Mouse (Mus musculus): Measurements from ENCODE around the gene Wfdc3. TPM values are rescaled to one million over a fixed set of nuclear protein-coding genes. Genes with fewer than 3 reads are reported as not detected.

Wfdc3 gene
- 1.1 and 1.2 TPM in 2 replicates for polyA plus RNA-seq (2015; fragmentation: Nextera tagmentation; extraction: Ambion mirVana)

GRCm38 (mm10) chr2:164745843-164746479, at the start of gene Wfdc3, which contains the start of gene Dnttip1:
Gene Wfdc3 (minus strand): TSS chr2:164745931.
Gene Dnttip1 (plus strand): TSS chr2:164745983.
- Histone ChIP-seq H3K9me3 (ENCODE audit: low read length) (no peaks in the 10 kb centered on the region), H3K27ac (ENCODE audit: low read length) (peak within 1 kb of the TSS; percentile 74), H3K4me1 (ENCODE audit: insufficient read depth, low read length) (peaks cover 15% of the 10 kb centered on the region), H3K36me3 (ENCODE audit: insufficient read depth, low read length) (peaks cover 22% of the 10 kb centered on the region; the same call in 1 of the 2 replicates), H3K4me3 (ENCODE audit: low read length) (peak within 1 kb of the TSS; percentile 91), H3K27me3 (ENCODE audit: insufficient read depth, low read length) (no peaks in the 10 kb centered on the region), H3K4me2 (replicated peaks; ENCODE audit: low read depth, low read length) (peak within 1 kb of the TSS; percentile 91), H3K9ac (replicated peaks; ENCODE audit: low read length) (peak within 1 kb of the TSS; percentile 96)
- under 1% methylated on average over 70 of the region's 70 CpGs for WGBS
- ATAC-seq (ENCODE audit: low FRiP score, low TSS enrichment) = peak; percentile 88

GRCm38 (mm10) chr2:164794293-164794692, 48.6 kb upstream of the Wfdc3 start:
- H3K4me1 ChIP-seq (ENCODE audit: insufficient read depth, low read length) = no peaks in the 10 kb centered on the region
- H3K27ac ChIP-seq (ENCODE audit: low read length) = no peak overlapping the region
- peak; percentile 50 for ATAC-seq (ENCODE audit: low FRiP score, low TSS enrichment)
- no peaks in the 10 kb centered on the region for H3K27me3 ChIP-seq (ENCODE audit: insufficient read depth, low read length)
- no peak overlapping the region for H3K9ac ChIP-seq (replicated peaks; ENCODE audit: low read length)
- no peak overlapping the region for H3K4me2 ChIP-seq (replicated peaks; ENCODE audit: low read depth, low read length)
- no peak overlapping the region for H3K4me3 ChIP-seq (ENCODE audit: low read length)
- peaks cover 54% of the 10 kb centered on the region for H3K36me3 ChIP-seq (ENCODE audit: insufficient read depth, low read length)
- WGBS = 33% methylated on average over 5 of the region's 5 CpGs
- H3K9me3 ChIP-seq (ENCODE audit: low read length) = no peaks in the 10 kb centered on the region

GRCm38 (mm10) chr2:164793772-164794171, 48.0 kb upstream of the Wfdc3 start:
- 94% methylated on average over 2 of the region's 2 CpGs for WGBS
- Histone ChIP-seq H3K9ac (replicated peaks; ENCODE audit: low read length) (no peak overlapping the region), H3K4me3 (ENCODE audit: low read length) (no peak overlapping the region), H3K27me3 (ENCODE audit: insufficient read depth, low read length) (no peaks in the 10 kb centered on the region), H3K4me1 (ENCODE audit: insufficient read depth, low read length) (no peaks in the 10 kb centered on the region), H3K27ac (ENCODE audit: low read length) (no peak overlapping the region), H3K4me2 (replicated peaks; ENCODE audit: low read depth, low read length) (no peak overlapping the region), H3K36me3 (ENCODE audit: insufficient read depth, low read length) (peaks cover 52% of the 10 kb centered on the region), H3K9me3 (ENCODE audit: low read length) (no peaks in the 10 kb centered on the region)
- ATAC-seq (ENCODE audit: low FRiP score, low TSS enrichment) = no peak

- H3K4me1 ChIP-seq (ENCODE audit: insufficient read depth, low read length) = no peaks in the 10 kb centered on the region
- H3K27ac ChIP-seq (ENCODE audit: low read length) = no peak overlapping the region
- peaks cover 48% of the 10 kb centered on the region for H3K36me3 ChIP-seq (ENCODE audit: insufficient read depth, low read length)
- no peak overlapping the region for H3K9ac ChIP-seq (replicated peaks; ENCODE audit: low read length)
- no peaks in the 10 kb centered on the region for H3K9me3 ChIP-seq (ENCODE audit: low read length)
- WGBS = 86% methylated on average over 3 of the region's 3 CpGs
- no peaks in the 10 kb centered on the region for H3K27me3 ChIP-seq (ENCODE audit: insufficient read depth, low read length)
- ATAC-seq (ENCODE audit: low FRiP score, low TSS enrichment) = peak; percentile 52; the same call in 1 of the 2 replicates
- no peak overlapping the region for H3K4me2 ChIP-seq (replicated peaks; ENCODE audit: low read depth, low read length)
- H3K4me3 ChIP-seq (ENCODE audit: low read length) = no peak overlapping the region
These were observed 47.5 kb upstream of the Wfdc3 start for GRCm38 (mm10) chr2:164793236-164793635.

- Histone ChIP-seq H3K9me3 (ENCODE audit: low read length) (no peaks in the 10 kb centered on the region), H3K9ac (replicated peaks; ENCODE audit: low read length) (no peak overlapping the region), H3K4me2 (replicated peaks; ENCODE audit: low read depth, low read length) (no peak overlapping the region), H3K4me3 (ENCODE audit: low read length) (no peak overlapping the region), H3K4me1 (ENCODE audit: insufficient read depth, low read length) (peaks cover 3% of the 10 kb centered on the region), H3K27ac (ENCODE audit: low read length) (no peak overlapping the region), H3K27me3 (ENCODE audit: insufficient read depth, low read length) (no peaks in the 10 kb centered on the region), H3K36me3 (ENCODE audit: insufficient read depth, low read length) (peaks cover 43% of the 10 kb centered on the region)
- WGBS = 89% methylated on average over 12 of the region's 12 CpGs
- no peak for ATAC-seq (ENCODE audit: low FRiP score, low TSS enrichment)
These were observed 46.9 kb upstream of the Wfdc3 start for GRCm38 (mm10) chr2:164792400-164793190.

- no peak overlapping the region for H3K4me2 ChIP-seq (replicated peaks; ENCODE audit: low read depth, low read length)
- WGBS = 90% methylated on average over 18 of the region's 18 CpGs
- peaks cover 38% of the 10 kb centered on the region for H3K36me3 ChIP-seq (ENCODE audit: insufficient read depth, low read length)
- no peaks in the 10 kb centered on the region for H3K27me3 ChIP-seq (ENCODE audit: insufficient read depth, low read length)
- no peak overlapping the region for H3K27ac ChIP-seq (ENCODE audit: low read length)
- ATAC-seq (ENCODE audit: low FRiP score, low TSS enrichment) = no peak
- H3K9me3 ChIP-seq (ENCODE audit: low read length) = no peaks in the 10 kb centered on the region
- H3K4me1 ChIP-seq (ENCODE audit: insufficient read depth, low read length) = peaks cover 10% of the 10 kb centered on the region
- H3K4me3 ChIP-seq (ENCODE audit: low read length) = no peak overlapping the region
- no peak overlapping the region for H3K9ac ChIP-seq (replicated peaks; ENCODE audit: low read length)
These were observed 46.1 kb upstream of the Wfdc3 start for GRCm38 (mm10) chr2:164791841-164792261.

- Histone ChIP-seq H3K36me3 (ENCODE audit: insufficient read depth, low read length) (peaks cover 36% of the 10 kb centered on the region), H3K4me1 (ENCODE audit: insufficient read depth, low read length) (peaks cover 15% of the 10 kb centered on the region), H3K4me3 (ENCODE audit: low read length) (no peak overlapping the region), H3K27me3 (ENCODE audit: insufficient read depth, low read length) (no peaks in the 10 kb centered on the region), H3K9ac (replicated peaks; ENCODE audit: low read length) (no peak overlapping the region), H3K4me2 (replicated peaks; ENCODE audit: low read depth, low read length) (no peak overlapping the region), H3K27ac (ENCODE audit: low read length) (no peak overlapping the region), H3K9me3 (ENCODE audit: low read length) (no peaks in the 10 kb centered on the region)
- ATAC-seq (ENCODE audit: low FRiP score, low TSS enrichment) = no peak
- WGBS = 79% methylated on average over 4 of the region's 4 CpGs
These were observed 44.7 kb upstream of the Wfdc3 start for GRCm38 (mm10) chr2:164790451-164790850.

- ATAC-seq (ENCODE audit: low FRiP score, low TSS enrichment) = no peak
- Histone ChIP-seq H3K9me3 (ENCODE audit: low read length) (no peaks in the 10 kb centered on the region), H3K4me2 (replicated peaks; ENCODE audit: low read depth, low read length) (no peak overlapping the region), H3K9ac (replicated peaks; ENCODE audit: low read length) (no peak overlapping the region), H3K4me1 (ENCODE audit: insufficient read depth, low read length) (peaks cover 25% of the 10 kb centered on the region), H3K27me3 (ENCODE audit: insufficient read depth, low read length) (no peaks in the 10 kb centered on the region), H3K27ac (ENCODE audit: low read length) (no peak overlapping the region), H3K4me3 (ENCODE audit: low read length) (no peak overlapping the region), H3K36me3 (ENCODE audit: insufficient read depth, low read length) (peaks cover 25% of the 10 kb centered on the region)
- 55% methylated on average over 4 of the region's 4 CpGs for WGBS
These were observed 42.7 kb upstream of the Wfdc3 start for GRCm38 (mm10) chr2:164788411-164788810.

- H3K4me2 ChIP-seq (replicated peaks; ENCODE audit: low read depth, low read length) = no peak overlapping the region
- no peaks in the 10 kb centered on the region for H3K27me3 ChIP-seq (ENCODE audit: insufficient read depth, low read length)
- no peak overlapping the region for H3K4me3 ChIP-seq (ENCODE audit: low read length)
- WGBS = 69% methylated on average over 10 of the region's 10 CpGs
- peaks cover 20% of the 10 kb centered on the region for H3K36me3 ChIP-seq (ENCODE audit: insufficient read depth, low read length)
- no peak for ATAC-seq (ENCODE audit: low FRiP score, low TSS enrichment)
- no peaks in the 10 kb centered on the region for H3K9me3 ChIP-seq (ENCODE audit: low read length)
- H3K9ac ChIP-seq (replicated peaks; ENCODE audit: low read length) = 0 out of 2 replicates have a peak overlapping the region, but pooled peaks have one; percentile 6
- peaks cover 25% of the 10 kb centered on the region for H3K4me1 ChIP-seq (ENCODE audit: insufficient read depth, low read length)
- H3K27ac ChIP-seq (ENCODE audit: low read length) = no peak overlapping the region
These were observed 42.0 kb upstream of the Wfdc3 start for GRCm38 (mm10) chr2:164787779-164788178.

GRCm38 (mm10) chr2:164787032-164787431, 41.3 kb upstream of the Wfdc3 start:
- WGBS = 85% methylated on average over 3 of the region's 3 CpGs
- peaks cover 25% of the 10 kb centered on the region for H3K4me1 ChIP-seq (ENCODE audit: insufficient read depth, low read length)
- H3K27ac ChIP-seq (ENCODE audit: low read length) = no peak overlapping the region
- no peaks in the 10 kb centered on the region for H3K27me3 ChIP-seq (ENCODE audit: insufficient read depth, low read length)
- H3K36me3 ChIP-seq (ENCODE audit: insufficient read depth, low read length) = peaks cover 12% of the 10 kb centered on the region; the same call in 1 of the 2 replicates
- ATAC-seq (ENCODE audit: low FRiP score, low TSS enrichment) = no peak
- peak overlapping the region; percentile 88 for H3K4me2 ChIP-seq (replicated peaks; ENCODE audit: low read depth, low read length)
- no peaks in the 10 kb centered on the region for H3K9me3 ChIP-seq (ENCODE audit: low read length)
- peak overlapping the region; percentile 85 for H3K9ac ChIP-seq (replicated peaks; ENCODE audit: low read length)
- peak overlapping the region; percentile 69 for H3K4me3 ChIP-seq (ENCODE audit: low read length)

Data from kidney, embryonic 16.5 days (tissue).